Mouse (Mus musculus): ENCODE results near the gene Map2.

GRCm38 (mm10) chr1:66467821-66468703 lies 293.0 kb downstream of the Map2 start, which contains the start of gene Unc80:
- TF ChIP-seq POLR2A (IDR thresholded peaks at IDR 0.05; ENCODE audit: low read depth, low read length): no peak
- TF ChIP-seq CTCF (conservative IDR thresholded peaks at IDR 0.05; ENCODE audit: insufficient read depth, insufficient read length, low read depth, low read length): no peak

All from kidney, adult 2 months (tissue).